Mouse (Mus musculus): ENCODE data around the gene Vps37c.

DNA sequence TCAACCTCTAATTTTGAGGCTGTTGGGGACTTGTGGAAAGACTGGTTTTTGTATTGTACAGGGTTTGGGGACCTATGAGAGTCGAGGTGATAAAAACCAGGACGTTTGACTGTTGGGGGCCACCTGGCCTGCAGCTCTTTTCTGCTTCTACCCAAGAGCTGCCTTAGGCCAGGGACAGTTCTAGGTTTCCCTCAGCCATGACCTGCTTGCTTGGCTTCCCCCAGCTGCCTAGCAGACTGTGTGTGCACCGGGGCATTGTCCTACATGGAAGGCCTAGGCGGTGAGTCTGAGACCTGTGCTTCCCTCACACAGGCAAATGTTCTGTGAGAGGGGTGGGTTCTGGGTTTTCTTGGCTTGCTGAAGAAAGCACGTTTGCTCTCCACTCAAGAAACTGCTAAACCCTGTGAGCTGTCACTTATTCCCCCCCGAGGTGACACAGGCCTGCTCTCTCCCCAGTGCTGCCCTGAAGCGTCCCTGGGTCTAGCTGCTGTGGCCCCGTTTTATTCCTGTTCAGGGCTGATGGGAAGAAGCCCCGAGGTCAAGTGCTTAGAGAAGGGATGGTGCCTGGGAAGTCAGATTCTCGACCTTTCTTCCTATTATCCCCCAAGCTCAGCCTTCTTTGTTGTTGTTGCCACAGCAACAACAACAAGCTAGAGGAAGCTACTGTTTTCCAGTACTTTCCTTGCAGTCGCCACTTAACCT lies 60.0 kb downstream of the Vps37c start:
- TF ChIP-seq GATA1 (IDR thresholded peaks at IDR 0.05; ENCODE audit: low read length) (no peak), TAL1 (IDR thresholded peaks at IDR 0.05; ENCODE audit: low read length) (no peak)

Data from erythroblast, embryonic 14.5 days (primary cell).